Mouse (Mus musculus): ENCODE measurements around the gene Slc4a4.

DNA sequence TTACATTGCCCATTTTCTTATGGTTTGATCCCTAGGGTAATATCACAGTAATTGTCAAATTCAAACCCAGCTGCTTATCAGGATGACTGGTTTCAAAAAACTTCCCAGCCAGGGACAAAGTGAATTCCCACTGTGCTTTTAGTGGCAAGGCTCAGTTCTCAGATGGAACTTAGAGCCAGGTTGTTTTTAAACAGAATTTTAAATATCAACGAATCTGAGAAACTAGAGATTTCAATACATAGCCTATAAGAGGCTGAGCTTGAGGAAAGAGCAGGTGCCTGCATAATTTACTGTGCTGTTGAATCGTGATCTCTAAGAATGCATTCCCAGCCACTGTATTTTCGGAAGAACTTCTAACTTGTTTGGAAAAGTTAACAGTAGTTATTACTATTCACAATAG, 213.3 kb downstream of the Slc4a4 start:
- TF ChIP-seq CTCF (IDR thresholded peaks at IDR 0.05; ENCODE audit: low read depth) (no peak), EP300 (IDR thresholded peaks at IDR 0.05; ENCODE audit: low read depth) (no peak)
